Mouse (Mus musculus) E14TG2a.4 (cell line): ENCODE results near the gene Zgpat.

Experiments
- H3K27me3 ChIP-seq: 2 replicates; pipeline ENCODE4 v1.6.1; 2014; ENCODE audit warnings: low read length, control low read depth; ENCODE audit not compliant: insufficient read depth
- H3K36me3 ChIP-seq: 2 replicates; pipeline ENCODE4 v1.6.1; 2014; ENCODE audit warnings: low read length, control low read depth; ENCODE audit not compliant: insufficient read depth
- H3K4me1 ChIP-seq: replicated peaks from 2 replicates; pipeline ENCODE4 v1.6.1; 2014; ENCODE audit warnings: low read depth, low read length, control low read depth
- H3K4me3 ChIP-seq: replicated peaks from 2 replicates; pipeline ENCODE4 v1.5.1; 2014; ENCODE audit warnings: mild to moderate bottlenecking, low read length
- H3K9me3 ChIP-seq: 2 replicates; pipeline ENCODE4 v1.6.1; 2014; ENCODE audit warnings: low read length, control low read depth
- CTCF ChIP-seq: conservative IDR thresholded peaks from 2 replicates; pipeline ENCODE4 v1.5.1; 2014; ENCODE audit warnings: low read length
- NANOG ChIP-seq: IDR thresholded peaks from 2 replicates; pipeline ENCODE4 v1.6.1; 2014; ENCODE audit warnings: borderline replicate concordance, low read length, mixed read lengths
- POU5F1 ChIP-seq: IDR thresholded peaks from 2 replicates; pipeline ENCODE4 v1.6.1; 2014; ENCODE audit warnings: low read length, borderline replicate concordance

The Zgpat gene

GRCm38 (mm10) chr2:181410760-181411473 is 46.2 kb downstream of the Zgpat start:
- Histone ChIP-seq H3K27me3 (no peaks in the 10 kb centered on the region), H3K36me3 (peaks cover 6% of the 10 kb centered on the region; the same call in 1 of the 2 replicates), H3K9me3 (no peaks in the 10 kb centered on the region), H3K4me3 (no peak overlapping the region), H3K4me1 (peaks cover 28% of the 10 kb centered on the region)
- TF ChIP-seq POU5F1 (no peak), NANOG (no peak), CTCF (peak; percentile 36)

GRCm38 (mm10) chr2:181413141-181413540 is 48.4 kb downstream of the Zgpat start:
- Histone ChIP-seq H3K27me3 (no peaks in the 10 kb centered on the region), H3K36me3 (peaks cover 6% of the 10 kb centered on the region; the same call in 1 of the 2 replicates), H3K4me1 (peaks cover 28% of the 10 kb centered on the region), H3K9me3 (no peaks in the 10 kb centered on the region), H3K4me3 (no peak overlapping the region)
- no peak for TF ChIP-seq CTCF

GRCm38 (mm10) chr2:181415945-181416344 is 51.2 kb downstream of the Zgpat start:
- Histone ChIP-seq H3K36me3 (peaks cover 6% of the 10 kb centered on the region; the same call in 1 of the 2 replicates), H3K4me1 (peaks cover 16% of the 10 kb centered on the region), H3K27me3 (no peaks in the 10 kb centered on the region), H3K4me3 (no peak overlapping the region), H3K9me3 (no peaks in the 10 kb centered on the region)
- TF ChIP-seq NANOG: no peak
- TF ChIP-seq POU5F1: no peak
- no peak for TF ChIP-seq CTCF

DNA sequence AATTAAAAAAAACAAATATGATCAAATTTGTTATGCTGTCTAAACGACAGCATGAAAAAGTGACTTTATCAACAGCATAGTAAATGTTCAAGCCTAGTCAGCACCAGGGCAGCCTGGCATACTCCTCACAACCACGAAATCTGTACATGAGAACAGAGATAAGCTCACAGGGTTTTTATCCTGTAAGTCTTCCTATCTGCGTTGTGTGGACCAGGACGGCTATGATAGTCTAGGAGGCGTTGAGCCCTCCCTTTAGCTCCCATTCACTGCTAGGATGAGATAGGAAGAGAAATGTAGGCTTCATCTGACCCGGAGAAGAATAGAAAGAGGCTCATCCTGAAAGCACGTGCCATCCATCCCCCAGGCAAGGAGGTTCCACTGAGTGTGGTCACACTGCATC is 54.6 kb downstream of the Zgpat start:
- H3K9me3 ChIP-seq: no peaks in the 10 kb centered on the region
- peaks cover 7% of the 10 kb centered on the region; the same call in 1 of the 2 replicates for H3K4me1 ChIP-seq
- H3K36me3 ChIP-seq: peaks cover 17% of the 10 kb centered on the region
- no peak overlapping the region for H3K4me3 ChIP-seq
- TF ChIP-seq NANOG (no peak), CTCF (no peak), POU5F1 (no peak)
- no peaks in the 10 kb centered on the region for H3K27me3 ChIP-seq

DNA sequence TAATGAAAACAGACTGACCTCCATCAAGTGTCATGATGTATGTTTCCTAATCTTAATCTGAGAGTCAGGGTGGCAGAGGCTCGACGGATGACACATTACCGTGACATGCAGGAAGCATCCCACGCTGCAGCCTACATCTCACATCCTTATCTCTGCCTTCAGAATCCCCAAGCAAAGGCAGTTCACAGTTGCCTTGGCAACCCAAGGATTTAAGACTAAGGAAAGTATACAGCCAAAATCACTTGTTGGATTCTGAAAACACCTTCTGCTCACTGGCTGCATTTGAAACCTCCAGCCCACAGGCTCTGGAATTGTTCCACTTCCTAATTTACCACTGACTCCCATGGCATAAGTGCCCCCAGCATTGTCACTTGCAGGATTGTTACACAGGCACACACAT is 55.7 kb downstream of the Zgpat start:
- no peak overlapping the region for H3K4me3 ChIP-seq
- no peak for TF ChIP-seq CTCF
- TF ChIP-seq POU5F1: no peak
- no peak for TF ChIP-seq NANOG
- H3K4me1 ChIP-seq: peaks cover 7% of the 10 kb centered on the region; the same call in 1 of the 2 replicates
- peaks cover 17% of the 10 kb centered on the region for H3K36me3 ChIP-seq
- H3K9me3 ChIP-seq: no peaks in the 10 kb centered on the region
- H3K27me3 ChIP-seq: no peaks in the 10 kb centered on the region

DNA sequence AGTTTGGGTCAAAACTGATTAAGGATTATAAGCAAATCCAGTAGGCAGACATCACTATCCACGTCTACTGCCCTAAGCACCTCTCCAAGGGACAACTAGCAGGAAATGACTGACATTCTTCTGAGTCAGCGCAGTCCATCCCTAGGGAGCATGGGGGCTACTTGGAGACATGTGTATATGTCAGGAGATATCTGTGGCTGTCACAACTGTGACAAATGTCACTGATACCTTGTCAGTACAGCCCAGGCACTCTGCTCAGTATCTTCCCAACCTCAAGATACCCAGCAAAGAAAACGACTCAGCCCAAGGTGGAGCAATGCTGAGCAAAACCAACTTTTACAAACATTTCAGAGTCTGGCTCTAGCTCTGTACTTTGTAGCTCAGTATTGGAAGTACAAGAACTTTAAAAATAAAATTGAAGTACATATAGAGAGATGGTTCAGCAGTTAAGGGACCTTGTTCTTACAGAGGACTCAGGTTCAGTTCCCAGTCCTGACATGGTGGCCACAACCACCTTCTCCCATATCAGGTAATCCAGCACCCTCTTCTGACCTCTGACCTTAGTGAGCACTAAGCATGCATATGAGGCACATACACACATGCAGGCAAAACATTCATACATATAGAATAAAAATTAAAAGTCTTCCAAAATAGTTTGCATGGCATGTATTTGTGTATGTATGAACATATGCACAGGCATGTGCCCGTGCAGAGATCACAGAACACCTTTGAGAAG is 56.3 kb downstream of the Zgpat start:
- H3K36me3 ChIP-seq: peaks cover 17% of the 10 kb centered on the region
- no peaks in the 10 kb centered on the region for H3K9me3 ChIP-seq
- no peaks in the 10 kb centered on the region for H3K27me3 ChIP-seq
- H3K4me1 ChIP-seq: peaks cover 7% of the 10 kb centered on the region; the same call in 1 of the 2 replicates
- TF ChIP-seq CTCF (no peak), NANOG (no peak), POU5F1 (no peak)
- H3K4me3 ChIP-seq: no peak overlapping the region

GRCm38 (mm10) chr2:181423834-181424233 is 59.1 kb downstream of the Zgpat start:
- TF ChIP-seq POU5F1 (no peak), NANOG (no peak), CTCF (no peak)
- Histone ChIP-seq H3K4me1 (peaks cover 1% of the 10 kb centered on the region; the same call in 1 of the 2 replicates), H3K27me3 (no peaks in the 10 kb centered on the region)

More at GRCm38 (mm10) chr2:181423834-181424233, 59.1 kb downstream of the Zgpat start:
- H3K36me3 ChIP-seq: peaks cover 17% of the 10 kb centered on the region
- no peak overlapping the region for H3K4me3 ChIP-seq
- no peaks in the 10 kb centered on the region for H3K9me3 ChIP-seq
